Comparison of ENCODE assay signal across 16 mouse cellular contexts in genomic region chr11:87957066-87957465, GRCm38 (mm10). TPM values are rescaled to one million over a fixed set of nuclear protein-coding genes. Genes with fewer than 3 reads are reported as not detected.
DNase-seq lines count a peak whose midpoint lies in the region; ATAC-seq and TF ChIP-seq lines count a peak whose summit lies in the region.
"Had no signal": no experiment of that assay in that cellular context is flagged by ENCODE, and none has a peak within 500 bp of the region (broad histone marks: within the 10 kb centered on the region; RNA-seq: fewer than 3 reads in every experiment).

No protein-coding gene starts in this region.

- H3K9me3 ChIP-seq in kidney, postnatal 0 days (replicated peaks; ENCODE audit: low read length): no peaks in the 10 kb centered on the region
- no peaks in the 10 kb centered on the region for H3K9me3 ChIP-seq in limb, embryonic 11.5 days (ENCODE audit: control insufficient read depth, low read length)

- 34% methylated on average over 7 of the region's 7 CpGs for WGBS in kidney, postnatal 0 days
- WGBS in limb, embryonic 11.5 days: 50% methylated on average over 7 of the region's 7 CpGs
- WGBS in cerebellum, adult 2 months: 55% methylated on average over 7 of the region's 7 CpGs

- H3K27me3 ChIP-seq in kidney, postnatal 0 days (ENCODE audit: insufficient read depth, low read length): no peaks in the 10 kb centered on the region
- no peaks in the 10 kb centered on the region for H3K27me3 ChIP-seq in limb, embryonic 11.5 days (ENCODE audit: control insufficient read depth, insufficient read depth, low read length)
- H3K27me3 ChIP-seq in cerebellum, adult 2 months (ENCODE audit: control insufficient read depth, insufficient read depth, low read length): no peaks in the 10 kb centered on the region

- DNase-seq in kidney, postnatal 0 days (ENCODE audit: low spot score): peak; percentile 78
- DNase-seq in kidney, adult 9 months: no peak
- peak; percentile 50 for DNase-seq in 416B (ENCODE audit: low read depth)
- DNase-seq in brain, embryonic 14.5 days (ENCODE audit: low read depth): peak; percentile 20
- peak; percentile 80 for DNase-seq in limb, embryonic 11.5 days (ENCODE audit: low spot score)
- no peak for DNase-seq in gastrocnemius, adult 18-20 months (ENCODE audit: low spot score)
- DNase-seq in left cerebral cortex, postnatal 14 days (ENCODE audit: low spot score in 2 of 2): no peak
- no peak for DNase-seq in cerebellum, adult 2 months
- DNase-seq: adrenal gland, adult 2 months; forebrain, postnatal 0 days; right cerebral cortex, postnatal 14 days had no signal

- no peak for ATAC-seq in kidney, postnatal 0 days (replicated peaks; ENCODE audit: low FRiP score, low read depth)
- ATAC-seq in limb, embryonic 11.5 days (ENCODE audit: insufficient number of reproducible peaks, low FRiP score, low TSS enrichment, low read depth): no peak
- ATAC-seq: forebrain, postnatal 0 days; inflammation-experienced regulatory T-cells, adult 6 months had no signal

- H3K27ac ChIP-seq in kidney, postnatal 0 days: no peak overlapping the region
- no peak overlapping the region for H3K27ac ChIP-seq in limb, embryonic 11.5 days (replicated peaks; ENCODE audit: low read depth, low read length)
- no peak overlapping the region for H3K27ac ChIP-seq in cerebellum, adult 2 months (ENCODE audit: insufficient read depth, low read length)
- H3K27ac ChIP-seq: liver, embryonic 14.5 days had no signal

- no peaks in the 10 kb centered on the region for H3K36me3 ChIP-seq in kidney, postnatal 0 days (ENCODE audit: insufficient read depth, low read length)
- H3K36me3 ChIP-seq in limb, embryonic 11.5 days (ENCODE audit: control insufficient read depth, insufficient read depth, low read length): no peaks in the 10 kb centered on the region

- TF ChIP-seq POLR2A in brain, embryonic 14.5 days (IDR thresholded peaks at IDR 0.05; ENCODE audit: borderline replicate concordance, extremely low read depth, insufficient read depth, insufficient read length, poor library complexity, severe bottlenecking): no peak
- TF ChIP-seq POLR2A in cerebellum, adult 2 months (IDR thresholded peaks at IDR 0.05; ENCODE audit: borderline replicate concordance, insufficient read depth, low read length): no peak

- intact Hi-C loops in left cerebral cortex, postnatal 14 days (cut with DNase I): loop anchor here (10.0 kb wide), 1 partner anchor 152 kb away; no protein-coding TSS in a partner anchor

- no peaks in the 10 kb centered on the region for H3K4me1 ChIP-seq in kidney, postnatal 0 days (replicated peaks; ENCODE audit: insufficient read depth, low read length)
- no peaks in the 10 kb centered on the region for H3K4me1 ChIP-seq in limb, embryonic 11.5 days (ENCODE audit: control insufficient read depth, insufficient read depth, low read length)
- H3K4me1 ChIP-seq in cerebellum, adult 2 months (ENCODE audit: control insufficient read depth, insufficient read depth, low read length): no peaks in the 10 kb centered on the region

- no peak overlapping the region for H3K4me2 ChIP-seq in kidney, postnatal 0 days (ENCODE audit: low read length)
- no peak overlapping the region for H3K4me2 ChIP-seq in limb, embryonic 11.5 days (ENCODE audit: low read depth, severe bottlenecking)
- H3K4me2 ChIP-seq: heart, embryonic 11.5 days had no signal

- TF ChIP-seq CTCF in kidney, postnatal 0 days (IDR thresholded peaks at IDR 0.05; ENCODE audit: low read depth): no peak
- TF ChIP-seq CTCF in brain, embryonic 14.5 days (IDR thresholded peaks at IDR 0.05; ENCODE audit: borderline replicate concordance, extremely low read depth, insufficient read depth, insufficient read length): no peak
- TF ChIP-seq CTCF in cerebellum, adult 2 months (IDR thresholded peaks at IDR 0.05; ENCODE audit: borderline replicate concordance, insufficient read depth, low read depth, low read length): no peak

- no peak overlapping the region for H3K9ac ChIP-seq in kidney, postnatal 0 days (ENCODE audit: low read depth, low read length)
- no peak overlapping the region for H3K9ac ChIP-seq in limb, embryonic 11.5 days (ENCODE audit: low read length)
- H3K9ac ChIP-seq: forebrain, postnatal 0 days; liver, embryonic 14.5 days had no signal

- no peak overlapping the region for H3K4me3 ChIP-seq in kidney, postnatal 0 days (replicated peaks; ENCODE audit: low read depth, low read length)
- H3K4me3 ChIP-seq in limb, embryonic 11.5 days (ENCODE audit: low read depth, low read length): no peak overlapping the region
- no peak overlapping the region for H3K4me3 ChIP-seq in cerebellum, adult 2 months (replicated peaks; ENCODE audit: insufficient read depth, low read depth, low read length)

RNA-seq across cellular contexts. Expression of gene Dynll2, which starts 30.3 kb away (rescaled TPM):
- 24.0 and 24.7 TPM in 2 replicates for polyA plus RNA-seq in kidney, postnatal 0 days (2015; fragmentation: Nextera tagmentation; extraction: Ambion mirVana)
- polyA plus RNA-seq in brain, embryonic 14.5 days (2012; rRNA removed): 227 and 321 TPM in 2 replicates
- polyA plus RNA-seq in limb, embryonic 11.5 days (2014; fragmentation: Nextera tagmentation; extraction: Ambion mirVana): 16.8 and 18.6 TPM in 2 replicates
- total RNA-seq in gastrocnemius, adult 18-20 months (2021): 100 to 1,000 TPM; 192 to 239 TPM
- 100 to 1,000 TPM; 424 to 478 TPM for total RNA-seq in left cerebral cortex, postnatal 14 days (2021)
- polyA plus RNA-seq in cerebellum, adult 2 months (2012; rRNA removed): 453 and 497 TPM in 2 replicates

RNA-seq across cellular contexts. Expression of gene Olfr464, which starts 36.3 kb away (rescaled TPM):
- not detected in 2 replicates for polyA plus RNA-seq in kidney, postnatal 0 days (2015; fragmentation: Nextera tagmentation; extraction: Ambion mirVana)
- polyA plus RNA-seq in brain, embryonic 14.5 days (2012; rRNA removed): 0.18 TPM in 1 of 2 replicates, not detected in the other
- not detected in 2 replicates for polyA plus RNA-seq in limb, embryonic 11.5 days (2014; fragmentation: Nextera tagmentation; extraction: Ambion mirVana)
- not detected for total RNA-seq in gastrocnemius, adult 18-20 months (2021)
- 1 to 10 TPM in 1 of 2 experiments, under 1 TPM in 1; 0.66 to 1.3 TPM for total RNA-seq in left cerebral cortex, postnatal 14 days (2021)
- not detected in 2 replicates for polyA plus RNA-seq in cerebellum, adult 2 months (2012; rRNA removed)
- total RNA-seq: adrenal gland, adult 2 months; common myeloid progenitor, adult 5-6 weeks; forebrain, postnatal 0 days; layer of hippocampus, postnatal 10 days had no signal
- polyA plus RNA-seq: adrenal gland, adult 2 months; heart, embryonic 11.5 days; inflammation-experienced regulatory T-cells, adult 6 months; liver, embryonic 14.5 days had no signal

RNA-seq across cellular contexts. Expression of gene Olfr463, which starts 59.9 kb away (rescaled TPM):
- not detected in 2 replicates for polyA plus RNA-seq in kidney, postnatal 0 days (2015; fragmentation: Nextera tagmentation; extraction: Ambion mirVana)
- polyA plus RNA-seq in brain, embryonic 14.5 days (2012; rRNA removed): 0.05 TPM in 1 of 2 replicates, not detected in the other
- not detected in 2 replicates for polyA plus RNA-seq in limb, embryonic 11.5 days (2014; fragmentation: Nextera tagmentation; extraction: Ambion mirVana)
- not detected for total RNA-seq in gastrocnemius, adult 18-20 months (2021)
- not detected for total RNA-seq in left cerebral cortex, postnatal 14 days (2021)
- not detected in 2 replicates for polyA plus RNA-seq in cerebellum, adult 2 months (2012; rRNA removed)
- total RNA-seq: adrenal gland, adult 2 months; common myeloid progenitor, adult 5-6 weeks; forebrain, postnatal 0 days; layer of hippocampus, postnatal 10 days had no signal
- polyA plus RNA-seq: adrenal gland, adult 2 months; forebrain, postnatal 0 days; heart, embryonic 11.5 days; inflammation-experienced regulatory T-cells, adult 6 months; liver, embryonic 14.5 days had no signal

Comparison
In these comparisons a context has a peak if more than half of its experiments do, and no peak if none do; other contexts are left out.
1. DNase-seq: peak in kidney, postnatal 0 days (single experiment), 416B (single experiment), brain, embryonic 14.5 days (single experiment) and limb, embryonic 11.5 days (single experiment); none in kidney, adult 9 months (single experiment), gastrocnemius, adult 18-20 months (single experiment), left cerebral cortex, postnatal 14 days (0 of 2) and cerebellum, adult 2 months (0 of 2).